Mouse (Mus musculus) cerebellum, postnatal 25 days (tissue): ENCODE measurements around the gene Acoxl.
A peak's percentile ranks its signal among the peaks of the same experiment; 100 is the strongest.

Experiments used
- DNase-seq, 2 experiments: peaks; one replicate each; pipeline ENCODE4 v3.0.0; 2021; ENCODE audit warnings: mixed read lengths in 2 of 2

Acoxl gene

DNA sequence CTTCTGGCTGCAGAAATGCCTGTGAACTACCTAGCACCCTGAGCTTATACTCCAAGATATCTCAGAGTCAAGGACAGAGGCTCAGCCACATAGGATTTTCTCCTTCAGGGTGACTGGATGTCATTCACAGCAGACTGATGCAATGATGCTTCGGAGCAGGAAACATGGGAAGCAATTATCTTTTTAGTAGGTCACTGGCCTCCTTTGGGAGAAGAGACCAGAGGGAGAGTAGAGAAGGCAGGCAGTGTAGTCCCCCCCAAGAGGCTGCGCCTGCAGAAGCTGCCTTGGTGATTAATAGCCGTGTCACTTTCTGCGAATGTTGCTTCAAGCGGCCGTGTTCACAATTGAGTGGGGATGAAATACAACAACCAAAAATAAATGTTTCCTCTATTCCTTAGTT is 121.9 kb downstream of the Acoxl start:
- peak in 1 of 2 experiments; percentile 5 for DNase-seq

DNA sequence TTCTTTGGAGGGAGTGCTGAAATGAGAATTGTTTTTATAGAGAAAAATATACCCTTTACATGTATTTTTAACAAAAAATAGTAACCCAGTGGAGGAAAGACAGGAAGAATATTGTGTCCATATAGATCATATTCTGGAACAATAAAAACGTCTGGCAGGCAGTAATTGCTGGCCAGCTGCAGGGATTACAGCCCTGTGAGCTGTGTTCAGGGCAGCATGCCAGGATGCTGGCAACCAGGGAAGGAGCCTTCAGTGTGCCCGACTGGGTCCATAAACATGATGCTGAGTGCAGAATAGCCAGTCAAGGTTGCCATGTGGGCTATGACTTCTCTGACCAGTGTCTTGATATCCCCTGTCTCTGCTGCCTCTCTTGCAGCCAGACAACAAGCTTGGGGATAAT is 122.5 kb downstream of the Acoxl start:
- DNase-seq, result peak; percentile 43 to 67

DNA sequence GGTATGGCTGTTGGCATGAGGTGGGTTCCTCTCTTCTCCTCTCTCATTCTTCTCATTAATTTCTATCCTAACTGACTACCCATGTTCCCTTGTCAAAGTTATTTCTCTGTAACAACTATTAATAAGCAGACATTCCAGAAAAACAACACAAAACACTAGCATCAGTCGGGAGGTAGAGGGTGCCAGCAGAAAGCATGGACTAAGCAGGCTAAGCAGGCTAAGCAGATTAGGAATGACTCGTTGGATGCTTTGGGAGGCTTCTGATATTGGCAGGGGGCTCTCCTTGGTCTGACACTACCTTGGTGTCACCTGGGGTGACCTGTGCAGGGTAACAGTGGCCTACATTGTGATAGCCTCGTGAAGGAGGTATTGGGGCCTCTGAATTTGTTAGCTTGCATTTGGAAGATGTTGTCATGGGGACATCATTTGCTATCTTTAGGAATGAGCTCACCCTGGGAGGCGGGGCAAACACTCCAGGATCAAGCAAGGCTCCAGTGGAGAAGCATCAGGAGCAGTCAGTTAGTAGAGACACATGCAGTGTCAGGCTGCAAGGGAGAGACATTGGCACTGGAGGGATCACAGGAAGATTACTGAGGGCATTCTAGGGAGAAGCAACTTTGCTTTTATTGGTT is 123.2 kb downstream of the Acoxl start:
- DNase-seq, result peak; percentile 35 to 40

DNA sequence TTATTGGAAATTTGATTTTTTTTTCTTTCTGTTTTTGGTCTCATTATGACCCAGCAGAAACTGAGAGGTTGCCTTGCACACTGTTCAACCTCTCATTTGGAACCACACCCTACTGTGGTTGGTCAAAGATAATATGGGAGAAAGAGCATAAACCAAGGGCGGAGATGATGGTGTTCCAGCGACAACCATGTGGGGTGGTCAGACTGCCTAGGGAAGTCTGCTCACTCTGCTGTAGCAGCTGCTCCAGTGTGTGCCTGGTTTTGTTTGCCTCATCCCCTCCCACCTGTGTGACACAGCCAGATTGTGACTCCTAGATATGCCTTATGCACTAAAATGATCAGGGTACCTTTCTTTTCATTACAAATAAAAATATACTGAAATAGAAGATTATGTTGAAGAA is 130.3 kb downstream of the Acoxl start:
- DNase-seq, result no peak

DNA sequence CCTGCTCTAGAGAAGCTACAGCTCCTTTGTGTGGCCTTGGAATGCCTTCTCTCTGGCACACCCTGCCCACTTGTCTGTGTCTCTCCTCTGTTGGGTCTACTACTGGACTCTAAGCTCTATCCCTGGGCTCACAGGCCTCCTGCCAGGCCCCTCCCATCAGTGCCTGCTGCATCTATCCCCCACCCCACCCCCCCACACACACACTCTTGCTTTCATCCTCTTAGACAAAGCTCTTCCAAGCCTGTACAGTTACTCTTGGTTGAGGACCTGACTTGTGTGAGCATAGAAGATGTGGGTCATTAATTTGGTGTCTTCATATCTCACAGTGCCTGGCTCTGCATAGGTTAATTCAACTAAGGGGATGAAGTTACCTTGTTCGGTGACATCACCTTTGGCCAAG is 137.6 kb downstream of the Acoxl start:
- no peak for DNase-seq

DNA sequence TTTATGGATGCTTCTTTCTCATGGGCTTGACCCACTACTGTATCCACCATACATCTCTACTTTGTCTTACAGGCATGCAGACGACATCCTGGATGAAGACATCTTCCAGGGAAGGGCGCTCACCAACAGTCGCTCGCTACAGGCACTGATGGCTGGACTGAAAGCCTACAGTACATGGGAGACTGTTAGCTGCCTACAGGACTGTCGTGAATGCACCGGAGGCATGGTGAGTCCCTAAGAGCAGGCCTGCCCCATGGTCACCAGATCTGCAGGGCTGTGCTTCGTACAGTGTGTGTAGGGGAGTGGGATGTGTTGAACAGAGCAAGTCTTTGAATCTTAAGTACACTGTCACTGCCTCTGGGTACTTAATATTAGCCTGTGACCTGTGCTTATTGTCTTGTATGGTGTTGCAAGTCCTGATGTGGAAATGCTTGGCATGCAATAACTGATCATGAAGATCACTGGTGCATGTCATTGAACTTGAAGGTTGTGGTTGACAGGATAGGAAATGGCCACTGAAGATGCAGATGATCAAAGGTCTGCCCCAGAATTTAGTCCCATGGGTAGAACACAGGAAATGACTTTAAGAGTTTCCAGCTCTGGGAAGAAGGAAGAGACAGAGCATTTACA is 140.0 kb downstream of the Acoxl start:
- DNase-seq, result no peak

DNA sequence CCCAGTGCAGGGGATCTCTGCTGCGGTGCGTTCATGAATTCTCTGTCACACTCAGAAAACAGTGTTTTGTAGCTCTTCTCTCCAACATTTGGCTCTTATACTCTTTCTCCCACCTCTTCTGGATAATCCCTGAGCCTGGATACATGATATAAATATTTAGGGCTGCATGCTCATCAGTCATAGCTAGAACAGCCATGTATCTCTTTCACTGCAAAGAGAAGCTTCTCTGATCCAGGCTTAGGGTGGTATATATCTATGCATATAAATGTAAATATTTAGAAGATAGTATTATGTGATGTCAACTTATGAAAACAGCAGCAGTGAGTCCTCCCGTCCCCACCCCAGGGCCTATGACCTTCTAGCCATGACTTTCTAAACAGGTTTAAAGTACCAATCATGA is 143.9 kb downstream of the Acoxl start:
- no peak for DNase-seq

DNA sequence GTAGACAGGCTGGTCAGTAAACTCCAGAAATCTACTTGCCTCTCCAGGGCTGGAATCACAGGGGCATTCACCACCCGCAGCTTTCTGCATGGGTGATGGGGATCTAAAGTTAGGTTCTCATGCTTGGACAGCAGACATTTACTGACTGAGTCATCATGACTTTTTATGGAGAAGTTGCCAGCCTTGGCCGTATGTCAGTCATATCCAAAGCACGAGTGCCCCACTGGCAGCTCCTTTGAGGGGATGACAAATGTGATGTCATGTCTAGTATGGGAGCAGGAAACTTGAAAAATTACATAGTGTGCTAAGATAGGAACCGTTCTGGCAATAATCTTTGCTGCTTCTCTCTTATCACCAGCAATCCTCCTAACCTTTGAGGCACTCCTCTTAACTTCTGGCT is 144.6 kb downstream of the Acoxl start:
- no peak for DNase-seq

DNA sequence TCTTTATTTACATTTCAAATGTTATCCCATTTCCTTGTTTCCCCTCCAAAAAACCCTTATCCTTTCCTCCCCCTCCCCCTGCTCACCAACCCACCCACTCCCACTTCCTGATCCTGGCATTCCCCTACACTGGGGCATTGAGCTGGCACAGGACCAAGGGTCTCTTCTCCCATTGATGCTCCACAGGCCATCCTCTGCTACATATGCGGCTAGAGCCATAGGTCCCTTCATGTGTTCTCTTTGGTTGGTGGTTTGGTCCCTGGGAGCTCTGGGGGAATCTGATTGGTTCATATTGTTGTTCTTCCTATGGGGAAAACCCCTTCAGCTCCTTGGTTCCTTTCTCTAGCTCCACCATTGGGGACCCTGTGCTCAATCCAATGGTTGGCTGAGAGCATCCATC is 145.3 kb downstream of the Acoxl start:
- no peak for DNase-seq

DNA sequence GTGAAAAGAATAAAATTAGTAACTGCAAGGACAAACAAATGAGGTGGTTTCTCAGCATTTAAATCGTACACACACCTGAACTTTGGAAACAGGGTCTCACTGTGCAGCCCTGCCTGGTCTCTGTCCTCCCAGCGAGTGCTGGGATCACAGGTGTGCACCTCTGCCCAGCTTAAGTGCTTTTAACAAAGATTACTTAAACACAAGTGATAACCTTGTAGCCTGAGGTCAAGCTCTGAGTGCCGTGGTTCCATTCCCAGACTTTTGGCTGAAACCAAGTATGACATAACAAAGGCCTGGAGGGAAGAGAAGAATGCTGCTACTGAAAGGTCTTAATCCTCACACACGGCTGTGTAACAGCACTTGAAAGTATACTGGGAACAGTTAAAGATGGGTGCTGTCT is 149.0 kb downstream of the Acoxl start:
- DNase-seq, result no peak

DNA sequence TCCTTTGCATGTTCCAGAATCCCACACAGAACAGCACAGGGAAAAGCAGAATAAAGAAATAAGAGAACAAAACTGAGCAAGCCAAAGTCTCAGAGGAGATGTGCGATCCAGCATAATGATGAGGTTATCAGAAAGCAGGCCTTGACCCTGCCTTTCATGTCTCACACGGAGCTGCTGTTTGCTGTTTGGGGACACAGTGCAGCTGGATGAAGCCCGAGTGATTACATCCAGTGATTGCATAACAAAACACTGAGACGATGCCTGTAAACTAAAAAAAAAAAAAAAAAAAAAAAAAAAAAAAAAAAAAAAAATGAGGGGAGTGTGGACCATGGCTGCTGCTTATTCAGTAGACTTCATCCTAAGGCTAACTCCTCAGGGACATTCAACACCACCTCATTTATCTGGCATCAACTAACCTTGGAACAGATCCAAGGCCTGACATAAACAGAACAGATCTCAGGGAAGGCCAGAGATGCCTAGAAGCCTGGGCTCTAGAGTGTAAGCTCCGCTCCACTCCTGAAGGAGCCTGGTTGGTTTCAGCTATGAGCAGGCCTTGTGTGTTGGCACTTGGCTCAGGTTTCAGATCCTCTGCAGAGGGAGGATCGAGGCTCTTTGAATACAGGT is 152.3 kb downstream of the Acoxl start:
- peak in 1 of 2 experiments; percentile 7 for DNase-seq

DNA sequence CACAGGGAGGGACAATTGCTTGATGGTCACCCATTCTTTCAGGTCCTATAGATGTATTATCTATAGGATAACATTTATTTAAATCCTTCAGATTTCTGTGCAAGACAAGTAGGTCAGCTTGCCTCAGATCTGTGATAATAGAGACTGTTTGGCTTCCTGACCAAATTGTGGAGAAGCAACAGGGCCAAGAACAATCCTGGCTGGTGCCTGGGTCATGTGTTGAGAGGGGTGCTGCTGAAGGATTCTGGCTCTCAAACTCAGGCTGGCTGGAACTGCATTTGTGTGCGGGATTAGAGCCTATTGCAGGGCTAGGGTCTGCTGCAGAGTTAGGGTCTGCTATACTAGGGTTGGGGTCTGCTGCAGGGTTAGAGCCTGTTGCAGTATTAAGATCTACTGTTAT is 153.0 kb downstream of the Acoxl start:
- DNase-seq, result no peak

DNA sequence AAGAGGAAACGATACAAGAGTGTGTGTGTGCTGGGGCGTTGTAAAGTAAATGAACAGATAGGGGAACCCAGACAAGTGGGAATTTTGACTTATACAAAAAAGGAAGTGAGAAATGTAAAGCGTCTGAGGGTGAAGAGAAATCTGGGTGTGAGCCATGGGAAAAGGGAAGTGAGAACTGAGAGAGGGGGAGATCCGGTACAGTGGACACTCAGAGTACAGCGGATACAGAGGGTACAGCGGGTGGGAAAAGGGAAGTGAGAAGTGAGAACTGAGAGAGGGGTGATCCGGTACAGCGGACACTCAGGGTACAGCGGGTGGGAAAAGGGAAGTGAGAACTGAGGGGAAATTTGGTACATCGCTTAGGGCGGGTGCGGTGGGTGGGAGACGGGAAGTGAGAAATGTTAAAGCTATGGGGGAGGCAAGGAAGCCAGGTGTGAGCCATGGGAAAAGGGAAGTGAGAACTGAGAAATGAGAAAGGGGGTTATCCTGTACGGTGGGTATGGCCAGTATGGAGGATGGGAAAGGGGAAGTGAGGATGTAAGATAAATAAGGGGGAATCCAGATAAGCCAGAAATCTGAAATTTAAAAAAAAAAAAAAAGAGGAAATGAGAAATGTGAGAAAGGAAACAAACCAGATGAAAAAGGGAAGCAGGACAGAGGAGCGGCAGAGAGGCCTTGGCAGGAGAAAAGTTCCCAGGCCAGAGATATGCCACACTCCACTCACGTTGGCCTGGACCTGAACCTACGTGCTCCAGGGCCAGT is 170.2 kb downstream of the Acoxl start:
- DNase-seq, result no peak

DNA sequence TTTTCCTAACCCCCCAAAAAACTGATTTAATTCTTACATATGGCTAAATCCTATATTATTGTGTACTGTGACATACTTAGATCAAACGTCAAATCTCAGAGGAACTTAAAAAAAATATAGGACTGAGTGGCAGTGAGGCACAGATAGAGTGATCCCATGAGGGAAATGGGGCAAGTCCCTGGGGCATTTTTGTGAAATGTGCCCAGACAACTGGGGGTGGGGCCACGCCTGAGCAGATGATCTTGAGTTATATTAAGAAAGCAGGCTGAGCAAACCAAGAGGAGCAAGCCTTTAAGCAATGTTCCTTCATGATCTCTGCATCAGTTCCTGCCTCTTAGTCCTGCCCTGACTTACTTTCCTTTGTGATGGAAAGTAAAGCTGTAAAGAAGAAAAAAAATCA is 175.9 kb downstream of the Acoxl start:
- no peak for DNase-seq

DNA sequence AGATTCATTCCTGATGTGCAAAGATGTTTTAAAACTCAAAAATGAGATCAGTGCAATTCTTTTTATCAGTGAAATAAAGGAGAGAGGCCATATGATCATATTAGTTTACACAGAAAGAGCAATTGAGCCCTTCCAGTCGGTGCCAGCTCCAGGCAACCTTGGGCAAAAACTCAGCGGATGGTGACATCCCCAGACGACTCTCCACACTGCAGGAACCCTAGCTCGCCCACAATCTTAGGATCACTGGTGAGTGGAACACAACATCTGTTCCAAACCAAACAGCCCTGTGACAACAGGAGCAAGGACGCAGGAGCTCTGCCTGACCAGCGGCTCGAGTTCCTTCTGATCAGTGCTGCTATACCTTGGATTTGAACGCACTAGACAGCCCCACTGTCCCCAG is 176.9 kb downstream of the Acoxl start:
- no peak for DNase-seq

DNA sequence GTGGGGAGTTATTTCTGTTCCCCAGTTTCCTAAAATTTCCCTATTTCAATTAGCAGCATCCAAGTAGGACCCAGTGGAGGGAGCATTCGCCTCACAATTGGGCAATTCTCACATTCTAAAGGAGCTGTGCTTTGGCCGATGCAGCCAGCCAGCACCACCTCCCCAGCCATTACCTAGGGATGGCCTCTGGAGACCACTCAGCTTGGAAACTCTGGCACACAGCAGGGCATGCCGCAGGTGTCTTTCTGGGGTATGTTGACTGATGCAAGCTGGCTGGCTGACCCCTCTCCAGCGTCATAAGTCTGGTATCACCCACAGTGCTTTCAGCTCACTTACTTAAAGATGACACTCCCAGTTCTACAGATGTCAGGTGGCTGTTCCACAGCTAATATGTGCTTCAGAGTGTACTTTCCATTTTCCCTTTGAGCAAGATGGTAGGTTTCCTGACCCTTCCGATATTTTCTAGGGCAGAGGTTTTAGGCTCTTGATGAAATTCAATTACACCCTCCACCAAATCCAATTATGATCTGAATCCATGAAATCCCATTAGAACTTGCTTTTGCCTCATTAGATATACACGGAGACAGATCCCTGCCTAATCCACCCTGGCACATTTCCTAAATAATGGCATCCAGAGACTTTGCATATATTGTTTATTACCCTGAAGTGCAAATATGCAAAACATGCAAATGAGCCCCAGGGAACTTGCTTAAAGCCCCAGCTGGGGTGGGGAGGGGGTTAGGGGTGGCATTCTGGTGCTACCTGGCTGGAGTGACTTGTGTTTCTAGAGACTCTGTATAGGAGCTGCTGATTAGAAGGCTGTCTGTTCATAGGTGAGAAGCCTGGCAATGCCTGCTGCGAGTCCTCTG is 181.6 kb downstream of the Acoxl start:
- no peak for DNase-seq

DNA sequence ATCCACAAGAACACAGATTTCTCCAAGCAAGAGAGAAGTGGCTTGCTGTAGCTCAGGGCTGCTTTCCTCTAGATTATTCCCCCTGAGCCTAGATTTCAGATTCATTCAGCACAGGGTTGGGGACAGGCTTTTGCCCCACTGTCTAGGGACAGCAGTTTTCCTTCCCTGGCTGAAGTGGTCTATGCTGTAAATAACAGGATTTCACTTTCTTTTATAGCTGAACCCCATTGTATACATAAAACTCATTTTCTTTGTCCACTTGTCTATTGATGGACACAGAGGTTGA is 182.2 kb downstream of the Acoxl start:
- DNase-seq, result no peak

DNA sequence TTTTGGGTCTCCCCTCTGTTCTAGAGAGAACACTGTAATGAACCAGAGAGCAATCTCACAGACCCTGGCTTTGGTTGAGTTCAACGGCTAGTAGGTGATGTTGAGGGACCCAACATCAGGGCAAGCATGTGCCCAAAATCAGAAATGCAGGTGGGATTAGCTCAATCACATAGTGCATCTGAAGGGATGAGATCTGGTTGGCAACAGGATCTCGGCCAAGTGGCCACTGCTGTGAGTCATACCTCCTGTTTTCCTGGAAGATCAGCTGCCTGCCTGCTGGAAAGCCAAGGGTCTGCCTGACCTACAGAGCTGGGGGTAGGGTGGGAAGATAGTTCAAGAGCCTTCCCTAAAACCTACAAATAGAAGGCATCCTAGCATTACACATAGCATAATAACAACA is 185.2 kb downstream of the Acoxl start:
- DNase-seq, result no peak

DNA sequence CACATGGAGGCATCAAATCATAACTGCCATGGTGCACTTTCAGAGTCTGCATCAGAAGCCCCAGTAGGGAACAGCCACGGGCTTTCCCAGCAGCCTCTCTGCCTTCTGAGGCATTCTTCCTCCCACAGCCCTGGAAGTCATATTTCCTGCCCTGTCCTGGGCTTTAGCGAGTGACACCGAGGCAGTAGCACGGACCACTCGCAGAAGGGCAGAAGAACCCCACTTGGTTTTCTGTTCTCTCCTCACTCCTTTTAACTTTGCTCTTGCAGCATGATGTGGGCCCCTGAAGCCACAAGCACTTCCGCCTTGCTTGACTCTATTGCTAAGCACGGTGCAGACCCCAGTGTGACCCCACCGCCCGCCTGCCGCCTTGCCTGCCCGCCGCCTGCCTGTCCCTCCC is 189.0 kb downstream of the Acoxl start:
- DNase-seq, result no peak

DNA sequence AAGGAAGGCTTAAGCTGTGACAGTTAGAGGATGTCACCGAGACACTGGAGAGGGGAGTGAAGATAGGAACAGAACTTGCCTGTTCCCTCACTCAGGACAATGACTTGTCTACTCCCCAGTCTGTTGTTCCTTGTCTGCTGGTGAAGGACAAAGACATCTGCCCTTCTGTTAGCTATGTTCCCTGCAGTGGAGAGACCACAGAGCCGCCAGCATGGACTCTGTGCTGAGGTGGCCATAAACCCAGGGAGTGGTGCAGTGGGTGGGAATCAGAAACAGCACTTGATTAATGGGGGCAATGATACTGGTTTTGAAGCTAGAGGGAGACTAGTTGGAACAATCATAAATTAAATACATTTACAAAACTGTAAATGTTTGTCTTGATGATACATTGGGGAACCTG is 191.3 kb downstream of the Acoxl start:
- no peak for DNase-seq

DNA sequence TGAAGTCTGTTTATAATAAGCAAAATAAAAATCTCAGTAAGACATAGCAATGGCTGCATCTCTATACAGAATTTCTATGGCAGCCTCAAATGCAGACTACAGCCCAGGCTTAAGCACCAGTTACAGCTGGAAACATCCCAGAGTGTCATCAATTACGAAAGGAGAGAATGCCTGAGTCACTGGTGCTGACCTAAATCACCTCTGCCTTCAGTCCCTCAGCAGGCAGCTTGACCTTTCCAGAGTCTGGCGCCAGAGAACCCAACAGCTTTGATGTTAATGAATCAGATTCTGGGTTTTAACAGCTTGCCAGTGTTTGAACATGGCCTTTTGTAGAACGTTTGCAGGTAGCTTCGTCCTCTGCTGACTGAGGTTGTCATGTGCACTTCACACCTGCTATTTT is 193.4 kb downstream of the Acoxl start:
- DNase-seq, result no peak

DNA sequence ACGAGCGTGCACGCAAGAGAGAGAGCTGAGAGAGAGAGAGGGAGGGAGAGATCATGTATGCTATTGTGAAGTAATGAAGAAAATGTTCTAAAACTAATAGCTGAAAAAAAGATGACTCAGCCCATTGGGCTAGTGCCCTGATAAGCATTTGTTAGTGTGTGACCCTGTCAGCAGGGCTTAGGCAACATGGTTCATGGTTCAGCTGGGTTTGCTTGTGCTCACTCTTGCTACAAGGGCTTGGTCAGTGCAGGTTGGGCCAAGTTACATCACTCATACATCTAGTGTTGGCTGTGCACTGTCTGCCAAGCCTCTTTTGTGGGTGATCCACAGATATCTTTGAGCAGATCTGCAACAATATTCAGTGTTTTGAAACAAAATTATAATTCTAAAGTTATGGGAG is 194.8 kb downstream of the Acoxl start:
- DNase-seq, result no peak

DNA sequence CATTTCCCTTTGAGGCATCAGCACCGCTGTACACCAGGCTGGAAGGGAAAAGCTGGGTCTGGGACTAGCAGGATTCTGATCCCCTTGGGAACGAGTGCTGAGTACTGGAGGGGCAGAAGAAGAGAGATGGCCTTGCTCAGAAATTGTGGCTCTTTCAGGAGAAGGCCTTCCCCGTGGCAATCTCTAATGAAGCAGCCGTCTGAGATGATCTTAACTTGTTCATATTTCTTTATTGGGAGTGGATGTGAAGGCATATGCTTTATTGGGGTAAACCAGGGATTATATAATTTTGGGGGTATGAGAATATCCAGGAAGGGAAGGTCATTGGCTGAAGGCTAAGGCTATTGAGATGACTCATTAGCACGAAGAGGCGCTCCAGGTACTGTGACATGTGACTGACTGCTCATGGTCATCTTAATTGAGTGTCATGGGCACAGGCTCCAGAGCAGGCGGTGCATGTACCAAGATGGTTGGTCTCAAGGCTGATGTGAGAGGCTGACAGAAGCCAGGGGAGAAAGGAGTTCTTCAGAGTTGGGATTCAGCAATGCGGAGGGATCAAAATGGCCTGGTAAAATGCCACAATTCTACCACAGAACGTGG is 195.5 kb downstream of the Acoxl start:
- no peak for DNase-seq
